Mouse (Mus musculus) hindbrain, embryonic 16.5 days (tissue): ENCODE data around the gene Ppfia3. TPM values are rescaled to one million over a fixed set of nuclear protein-coding genes. Genes with fewer than 3 reads are reported as not detected.

Source experiments
- ATAC-seq: fragments of 200-750 bp; cut with Nextera tagmentation; 2 replicates; pipeline ENCODE4 v1.8.0; 2017; ENCODE audit warnings: moderate TSS enrichment, moderate library complexity
- H3K27ac ChIP-seq: fragments of 300-500 bp; sonication (generic); 2 replicates; pipeline ENCODE4 v1.5.1; 2014; ENCODE audit warnings: low read depth, mild to moderate bottlenecking, control low read depth, low read length, moderate library complexity
- H3K27me3 ChIP-seq: fragments of 300-500 bp; sonication (generic); replicated peaks from 2 replicates; pipeline ENCODE4 v1.6.1; 2014; ENCODE audit warnings: low read length; ENCODE audit not compliant: control insufficient read depth, insufficient read depth
- H3K36me3 ChIP-seq: fragments of 300-500 bp; sonication (generic); 2 replicates; pipeline ENCODE4 v1.6.1; 2014; ENCODE audit warnings: mild to moderate bottlenecking, low read length, moderate library complexity, mixed read lengths; ENCODE audit not compliant: control insufficient read depth, insufficient read depth
- H3K4me1 ChIP-seq: fragments of 300-500 bp; sonication (generic); 2 replicates; pipeline ENCODE4 v1.6.1; 2014; ENCODE audit warnings: low read depth, low read length; ENCODE audit not compliant: control insufficient read depth, insufficient read depth
- H3K4me2 ChIP-seq: fragments of 300-500 bp; sonication (generic); 2 replicates; pipeline ENCODE4 v1.6.1; 2014; ENCODE audit warnings: mild to moderate bottlenecking, low read length, control low read depth, moderate library complexity
- H3K4me3 ChIP-seq: fragments of 300-500 bp; sonication (generic); 2 replicates; pipeline ENCODE4 v1.5.1; 2014; ENCODE audit warnings: mild to moderate bottlenecking, low read length, control low read depth, moderate library complexity
- H3K9ac ChIP-seq: fragments of 300-500 bp; sonication (generic); 2 replicates; pipeline ENCODE4 v1.6.1; 2014; ENCODE audit warnings: low read depth, mild to moderate bottlenecking, control low read depth, low read length, moderate library complexity
- H3K9me3 ChIP-seq: fragments of 300-500 bp; sonication (generic); 2 replicates; pipeline ENCODE4 v1.6.1; 2014; ENCODE audit warnings: mild to moderate bottlenecking, low read length, moderate library complexity; ENCODE audit not compliant: control insufficient read depth
- WGBS: fragments of 180-500 bp; shearing (Covaris S2); extraction: QIAGEN DNeasy Blood & Tissue Kit; methylation state at CpG from one replicate; pipeline ENCODE4 v1.1.7; 2014; 5-methylcytosine and 5-hydroxymethylcytosine counted together
- polyA plus RNA-seq: library from polyadenylated mRNA; unstranded; fragments of >200 nt; fragmentation: Nextera tagmentation; extraction: Ambion mirVana; gene quantifications from 2 replicates; pipeline ENCODE4 v1.2.1, GENCODE M21; 2015

Gene Ppfia3
- polyA plus RNA-seq, 1 experiment from 2014 or later: 28.6 TPM

DNA sequence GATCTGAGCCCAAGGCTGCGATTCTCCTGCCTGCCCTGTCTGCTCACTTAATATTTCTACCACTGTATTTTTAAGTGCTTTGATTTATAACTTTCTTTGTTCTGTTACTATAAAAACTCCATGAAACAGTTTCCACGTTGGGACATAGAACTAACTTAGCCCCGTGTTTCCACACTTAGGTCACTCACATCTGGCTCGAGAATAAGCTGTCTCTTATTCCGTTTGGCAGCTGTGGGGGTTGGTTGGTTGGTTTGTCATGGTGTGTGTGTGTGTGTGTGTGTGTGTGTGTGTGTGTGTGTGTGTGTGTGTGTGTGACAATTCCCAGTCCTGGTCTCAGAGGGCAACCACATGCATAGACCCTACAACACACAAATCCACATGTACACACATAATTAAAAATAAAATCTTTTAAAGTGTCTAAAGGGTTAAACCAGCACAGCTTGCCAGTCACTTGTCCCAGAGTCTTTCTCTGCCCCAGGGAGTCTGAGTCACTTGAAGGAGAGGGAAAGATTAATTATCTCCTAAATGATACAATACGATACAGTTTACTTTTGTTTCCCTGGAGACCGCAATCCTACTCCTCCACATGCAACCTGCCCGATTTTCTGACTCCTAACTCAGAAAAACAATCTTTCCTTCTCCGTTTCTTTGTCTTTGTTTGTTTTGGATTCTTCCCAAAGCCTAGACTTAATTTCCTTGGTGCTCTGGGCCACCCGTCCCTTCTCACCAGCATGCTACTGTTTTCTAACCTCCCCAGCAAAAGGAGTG is 53.9 kb downstream of the Ppfia3 start:
- H3K4me1 ChIP-seq: peaks cover 3% of the 10 kb centered on the region; the same call in 1 of the 2 replicates
- peaks cover 4% of the 10 kb centered on the region; the same call in 1 of the 2 replicates for H3K36me3 ChIP-seq
- H3K9ac ChIP-seq: no peak overlapping the region
- H3K9me3 ChIP-seq: no peaks in the 10 kb centered on the region
- no peak overlapping the region for H3K4me3 ChIP-seq
- no peak overlapping the region for H3K27ac ChIP-seq
- 26% methylated on average over 10 of the region's 10 CpGs for WGBS
- no peak for ATAC-seq
- H3K27me3 ChIP-seq: no peaks in the 10 kb centered on the region
- no peak overlapping the region for H3K4me2 ChIP-seq

GRCm38 (mm10) chr7:45312023-45312422 is 54.8 kb downstream of the Ppfia3 start:
- H3K9me3 ChIP-seq: no peaks in the 10 kb centered on the region
- ATAC-seq: no peak
- WGBS: 64% methylated on average over 8 of the region's 8 CpGs
- no peak overlapping the region for H3K4me2 ChIP-seq
- H3K4me3 ChIP-seq: no peak overlapping the region
- peaks cover 5% of the 10 kb centered on the region; the same call in 1 of the 2 replicates for H3K36me3 ChIP-seq
- H3K27ac ChIP-seq: no peak overlapping the region
- peaks cover 3% of the 10 kb centered on the region; the same call in 1 of the 2 replicates for H3K4me1 ChIP-seq
- no peaks in the 10 kb centered on the region for H3K27me3 ChIP-seq
- no peak overlapping the region for H3K9ac ChIP-seq

DNA sequence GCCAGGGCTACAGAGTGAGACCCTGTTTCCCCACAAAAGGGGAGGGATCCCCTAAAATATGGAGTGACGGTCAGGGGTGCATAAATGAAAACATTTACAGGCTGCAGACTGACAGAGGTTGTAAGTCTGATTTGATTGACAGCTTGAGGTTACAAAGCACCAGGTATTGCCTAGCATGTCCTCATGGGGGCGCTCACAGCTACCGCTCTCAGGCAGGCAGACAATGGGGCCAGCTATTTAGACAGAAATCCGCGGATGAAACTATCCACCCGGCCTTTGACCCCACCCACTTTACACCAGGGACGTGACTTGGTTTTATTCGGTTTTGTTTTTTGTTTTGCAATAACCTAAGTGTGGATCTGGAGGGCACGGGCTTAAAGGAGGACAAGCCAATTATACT is 57.4 kb downstream of the Ppfia3 start:
- Histone ChIP-seq H3K4me1 (peaks cover 10% of the 10 kb centered on the region), H3K4me2 (no peak overlapping the region), H3K9ac (no peak overlapping the region), H3K9me3 (no peaks in the 10 kb centered on the region), H3K27me3 (no peaks in the 10 kb centered on the region), H3K4me3 (no peak overlapping the region), H3K27ac (no peak overlapping the region), H3K36me3 (peaks cover 5% of the 10 kb centered on the region; the same call in 1 of the 2 replicates)
- WGBS: 14% methylated on average over 9 of the region's 9 CpGs
- ATAC-seq: no peak

DNA sequence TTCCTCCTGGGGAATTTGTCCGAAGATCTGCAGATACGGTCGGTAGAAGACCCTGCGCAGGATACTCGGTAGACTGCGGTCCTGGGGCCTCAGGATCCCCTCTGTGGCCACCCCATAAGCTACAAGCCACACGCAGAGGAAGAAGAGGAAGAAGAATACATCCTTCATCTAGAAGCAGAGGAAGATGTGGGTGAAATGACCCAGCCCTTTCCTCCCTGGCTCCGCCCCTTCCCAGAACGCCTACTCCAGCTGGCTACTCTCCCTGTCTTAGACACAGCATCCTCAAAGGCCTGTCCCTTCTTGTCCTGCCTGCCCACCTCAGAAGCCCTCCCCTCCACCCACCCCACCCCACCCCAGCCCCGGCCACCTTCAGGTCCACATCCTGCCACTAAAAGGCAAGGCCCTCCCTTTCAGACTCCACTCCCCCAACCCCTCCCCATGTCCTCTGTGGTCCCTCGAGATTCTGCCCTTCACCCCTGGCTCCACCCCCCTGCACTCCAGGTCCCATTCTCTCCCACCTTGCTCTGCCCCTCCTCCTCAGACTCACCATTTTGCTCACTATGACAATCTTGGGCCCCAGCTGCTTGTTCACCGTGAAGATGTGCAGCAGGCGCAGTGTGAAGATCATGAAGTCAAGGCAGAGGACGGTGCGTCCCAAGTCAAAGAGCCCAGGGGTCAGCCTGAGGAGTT is 58.1 kb downstream of the Ppfia3 start:
- Histone ChIP-seq H3K27me3 (no peaks in the 10 kb centered on the region), H3K4me2 (no peak overlapping the region), H3K36me3 (peaks cover 5% of the 10 kb centered on the region; the same call in 1 of the 2 replicates), H3K9me3 (no peaks in the 10 kb centered on the region), H3K4me1 (peaks cover 11% of the 10 kb centered on the region), H3K9ac (no peak overlapping the region), H3K27ac (no peak overlapping the region), H3K4me3 (no peak overlapping the region)
- ATAC-seq: no peak
- 69% methylated on average over 15 of the region's 15 CpGs for WGBS

DNA sequence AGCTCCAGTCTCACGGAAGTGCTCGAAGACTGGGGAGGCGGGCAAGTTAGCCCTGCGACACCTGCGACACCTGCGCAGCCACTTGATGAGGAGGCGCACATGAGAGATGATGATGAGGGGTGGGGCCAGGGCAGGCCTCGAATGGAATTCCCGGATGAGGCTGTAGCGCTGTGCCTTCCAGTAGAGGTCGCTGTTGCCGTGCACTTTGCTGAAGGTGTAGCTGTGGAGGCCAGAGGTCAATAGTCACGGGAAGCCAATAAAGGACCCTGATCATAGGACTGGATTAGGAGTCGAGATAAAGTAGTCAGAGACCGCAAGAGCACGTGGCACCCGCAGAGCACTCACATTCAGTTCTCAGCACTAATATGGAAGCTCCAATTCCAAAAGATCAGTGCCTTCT is 61.5 kb downstream of the Ppfia3 start:
- Histone ChIP-seq H3K27ac (no peak overlapping the region), H3K9ac (peak overlapping the region; percentile 40; the same call in 1 of the 2 replicates), H3K4me1 (peaks cover 11% of the 10 kb centered on the region), H3K27me3 (no peaks in the 10 kb centered on the region), H3K36me3 (peaks cover 5% of the 10 kb centered on the region; the same call in 1 of the 2 replicates), H3K4me3 (peak overlapping the region; percentile 17), H3K4me2 (peak overlapping the region; percentile 49), H3K9me3 (no peaks in the 10 kb centered on the region)
- peak; percentile 35; the same call in 1 of the 2 replicates for ATAC-seq
- 8% methylated on average over 17 of the region's 17 CpGs for WGBS

- Histone ChIP-seq H3K4me3 (peak overlapping the region; percentile 17), H3K27ac (no peak overlapping the region), H3K36me3 (peaks cover 5% of the 10 kb centered on the region; the same call in 1 of the 2 replicates), H3K27me3 (no peaks in the 10 kb centered on the region), H3K4me2 (peak overlapping the region; percentile 49), H3K4me1 (peaks cover 11% of the 10 kb centered on the region), H3K9me3 (no peaks in the 10 kb centered on the region), H3K9ac (peak overlapping the region; percentile 40)
- 16% methylated on average over 11 of the region's 13 CpGs for WGBS
- ATAC-seq: no peak
Measured at GRCm38 (mm10) chr7:45304869-45305268, 62.0 kb downstream of the Ppfia3 start.

DNA sequence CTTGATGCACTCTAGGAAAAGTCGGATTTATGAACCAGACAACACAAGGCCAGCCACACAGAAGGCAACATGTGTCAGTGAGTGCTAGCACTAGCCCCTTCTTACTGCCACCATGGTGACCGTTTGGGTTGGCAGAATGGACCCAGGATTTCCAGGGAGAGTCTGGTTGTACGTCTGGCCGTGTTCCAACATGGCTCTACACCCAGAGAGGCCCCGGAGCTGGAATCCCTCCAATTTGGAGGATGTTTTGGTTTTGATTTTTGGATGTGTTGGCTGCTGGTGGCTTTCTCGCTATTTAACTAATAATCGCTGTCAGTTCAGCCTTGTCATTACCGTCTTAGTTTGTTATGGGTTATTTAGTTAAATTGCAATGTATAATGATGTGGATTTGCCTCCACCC is 64.2 kb downstream of the Ppfia3 start:
- no peaks in the 10 kb centered on the region for H3K9me3 ChIP-seq
- H3K36me3 ChIP-seq: no peaks in the 10 kb centered on the region
- H3K27ac ChIP-seq: no peak overlapping the region
- no peak for ATAC-seq
- peaks cover 11% of the 10 kb centered on the region for H3K4me1 ChIP-seq
- no peak overlapping the region for H3K4me3 ChIP-seq
- 51% methylated on average over 8 of the region's 8 CpGs for WGBS
- H3K9ac ChIP-seq: no peak overlapping the region
- no peak overlapping the region for H3K4me2 ChIP-seq
- no peaks in the 10 kb centered on the region for H3K27me3 ChIP-seq

GRCm38 (mm10) chr7:45300270-45300669 is 66.5 kb downstream of the Ppfia3 start:
- Histone ChIP-seq H3K9ac (0 out of 2 replicates have a peak overlapping the region, but pooled peaks have one; percentile 6), H3K4me2 (peak overlapping the region; percentile 4; the same call in 1 of the 2 replicates), H3K4me1 (peaks cover 10% of the 10 kb centered on the region), H3K27ac (no peak overlapping the region), H3K27me3 (no peaks in the 10 kb centered on the region), H3K36me3 (no peaks in the 10 kb centered on the region), H3K9me3 (no peaks in the 10 kb centered on the region), H3K4me3 (no peak overlapping the region)
- peak; percentile 57 for ATAC-seq
- WGBS: 15% methylated on average over 6 of the region's 6 CpGs

- no peak overlapping the region for H3K4me3 ChIP-seq
- peak; percentile 91 for ATAC-seq
- no peak overlapping the region for H3K27ac ChIP-seq
- peaks cover 7% of the 10 kb centered on the region for H3K4me1 ChIP-seq
- H3K9me3 ChIP-seq: no peaks in the 10 kb centered on the region
- no peaks in the 10 kb centered on the region for H3K36me3 ChIP-seq
- 22% methylated on average over 5 of the region's 5 CpGs for WGBS
- no peak overlapping the region for H3K4me2 ChIP-seq
- no peaks in the 10 kb centered on the region for H3K27me3 ChIP-seq
- H3K9ac ChIP-seq: no peak overlapping the region
Measured at GRCm38 (mm10) chr7:45299752-45300151, 67.1 kb downstream of the Ppfia3 start.
